Mouse (Mus musculus): ENCODE data around the gene Gm10770.
"Not testable (repeated sequence)": the region's sequence is repeated elsewhere in the genome, so short reads cannot be mapped to it uniquely, and the experiment has no call there.

Gene Gm10770

DNA sequence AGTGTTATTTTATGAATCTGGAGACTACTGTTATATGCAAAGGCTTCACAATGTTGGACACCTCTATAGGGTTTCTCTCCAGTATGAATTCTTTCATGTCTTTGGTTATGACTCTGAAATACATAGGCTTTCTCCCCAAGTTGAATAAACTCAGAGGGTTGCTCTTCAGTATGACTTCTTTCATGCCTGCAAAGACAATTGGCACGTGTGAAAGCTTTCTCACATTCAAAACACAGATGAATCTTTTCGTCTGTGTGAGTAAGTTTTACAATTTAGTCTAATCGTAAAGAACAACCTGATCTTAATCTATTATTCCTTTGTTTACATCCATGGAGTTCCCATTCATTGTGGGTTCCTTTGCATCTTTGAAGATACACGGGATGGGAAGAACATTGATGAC lies at the start of gene Gm10770:
Gm10770 (minus strand) TSS at position 101 of the 400 bp plus-strand sequence.
- DNase-seq (ENCODE audit: low read depth, low spot score), result not testable (repeated sequence)

DNA sequence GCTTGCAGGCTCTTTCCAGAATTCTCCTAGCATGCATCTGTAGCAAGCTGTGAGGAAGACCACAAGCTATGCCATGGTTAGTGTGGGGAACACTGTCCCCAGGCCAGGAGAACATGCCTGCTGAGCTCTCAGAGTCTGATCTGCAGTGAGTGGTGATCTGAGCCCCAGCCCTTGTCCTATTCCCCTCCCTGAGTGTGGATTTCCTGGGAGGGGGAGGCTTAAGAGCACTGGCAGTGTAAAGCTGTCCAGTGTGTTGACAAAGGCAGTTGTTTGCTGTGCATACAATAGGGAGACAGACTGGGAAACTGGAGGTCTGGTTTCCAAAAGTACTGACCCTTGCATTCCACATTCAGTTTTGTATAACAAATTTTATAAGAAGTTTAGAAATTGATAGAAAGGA lies 43.8 kb upstream of the Gm10770 start:
- DNase-seq (ENCODE audit: low read depth, low spot score), result not testable (repeated sequence)

DNA sequence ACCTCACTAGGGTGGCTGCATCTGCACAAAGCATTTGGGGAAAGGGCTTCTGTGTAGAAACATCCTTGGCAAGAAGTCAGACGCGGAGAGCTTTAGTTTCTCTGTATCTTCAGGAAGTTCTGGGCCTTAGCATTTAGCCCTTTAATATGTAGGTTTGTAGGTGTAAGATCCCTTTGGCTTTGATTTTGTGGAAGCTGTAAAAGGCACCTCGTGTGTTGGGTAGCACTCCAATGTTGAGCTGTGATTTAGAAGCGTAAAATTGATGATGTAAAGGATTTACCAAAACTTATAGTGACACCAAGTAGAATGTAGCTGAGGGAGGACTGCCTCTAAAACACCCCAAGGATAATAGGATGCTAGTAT lies 38.9 kb upstream of the Gm10770 start:
- not testable (repeated sequence) for DNase-seq (ENCODE audit: low read depth, low spot score)

DNA sequence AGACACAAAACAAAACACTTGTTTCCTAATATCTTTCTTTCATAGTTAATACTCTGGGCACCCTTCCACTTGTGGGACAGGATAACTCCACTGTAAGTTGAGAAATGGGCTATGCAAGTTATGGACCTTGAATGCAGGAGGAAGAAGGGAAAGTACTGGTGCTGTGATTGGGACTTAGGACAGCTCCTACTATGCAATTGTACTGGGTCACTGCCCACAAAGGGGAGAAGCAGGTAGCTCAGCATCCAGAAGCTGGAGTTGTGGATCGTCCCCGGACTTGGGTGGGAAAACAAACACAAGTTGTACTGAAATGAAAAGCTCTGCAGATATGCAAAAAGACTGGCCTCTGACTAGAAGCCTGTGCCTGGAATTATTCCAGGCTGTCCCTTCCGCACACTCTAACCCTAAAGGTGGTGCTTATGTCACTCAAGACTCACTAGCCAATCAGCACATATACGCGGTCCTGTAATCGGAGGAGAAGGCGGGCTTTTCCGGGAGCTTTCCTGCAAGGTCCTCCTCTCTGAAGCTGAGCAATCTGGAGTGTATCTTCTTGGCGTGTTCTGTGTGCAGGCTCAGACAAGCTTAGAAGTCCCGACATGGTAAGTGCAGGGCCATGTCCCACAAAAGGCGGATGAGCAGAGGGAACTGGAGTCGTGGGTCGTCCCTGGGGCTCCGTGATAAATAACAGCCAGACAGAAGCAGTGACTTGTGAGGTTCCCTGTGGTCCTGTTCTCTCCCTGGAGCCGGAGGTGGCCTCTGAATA lies 38.3 kb upstream of the Gm10770 start, which contains the start of gene Zfp937:
Zfp937 (plus strand) TSS at position 474 of the 763 bp plus-strand sequence.
- peak; percentile 50 for DNase-seq (ENCODE audit: low read depth, low spot score)

DNA sequence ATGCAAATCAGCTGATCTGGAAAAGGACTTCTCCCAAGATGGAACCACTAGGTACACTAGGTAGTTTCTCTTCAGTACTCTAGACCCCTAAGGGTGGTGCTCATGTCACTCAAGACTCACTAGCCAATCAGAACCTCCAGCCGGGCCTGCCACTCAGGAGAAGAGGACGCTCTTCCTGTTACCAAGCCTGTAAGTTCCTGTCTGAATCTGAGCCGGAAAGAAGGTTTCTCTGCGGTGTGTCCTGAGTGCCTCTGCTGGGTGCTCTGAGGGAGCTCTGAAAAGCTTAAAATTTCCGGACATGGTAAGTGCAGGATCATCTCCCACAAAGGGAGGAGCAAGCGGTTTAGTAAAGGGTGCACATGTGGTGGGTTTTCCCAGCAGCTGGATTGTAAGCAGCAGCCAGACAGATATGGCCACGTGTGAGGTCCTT lies 2.1 kb upstream of the Gm10770 start, which contains the start of gene Gm14139:
Gm14139 (plus strand) TSS at position 186 of the 430 bp plus-strand sequence.
- not testable (repeated sequence) for DNase-seq (ENCODE audit: low read depth, low spot score)

DNA sequence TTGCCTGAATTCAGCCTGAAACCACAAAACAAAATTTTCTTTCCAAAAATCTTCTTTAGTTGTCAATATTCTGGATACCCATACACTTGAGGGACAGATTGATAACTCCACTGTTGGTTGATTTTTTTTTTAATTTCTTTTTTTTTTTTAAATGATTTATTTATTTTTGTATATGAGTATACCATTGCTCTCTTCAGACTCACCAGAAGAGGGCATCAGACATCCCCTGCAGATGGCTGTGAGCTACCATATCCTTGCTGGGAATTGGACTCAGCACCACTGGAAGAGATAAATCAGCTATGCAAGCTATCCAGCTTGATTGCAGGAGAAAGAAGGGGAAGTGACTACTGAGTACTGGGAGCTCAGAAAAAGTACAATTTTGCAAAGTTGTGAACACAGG lies 1.6 kb upstream of the Gm10770 start:
- not testable (repeated sequence) for DNase-seq (ENCODE audit: low read depth, low spot score)

DNA sequence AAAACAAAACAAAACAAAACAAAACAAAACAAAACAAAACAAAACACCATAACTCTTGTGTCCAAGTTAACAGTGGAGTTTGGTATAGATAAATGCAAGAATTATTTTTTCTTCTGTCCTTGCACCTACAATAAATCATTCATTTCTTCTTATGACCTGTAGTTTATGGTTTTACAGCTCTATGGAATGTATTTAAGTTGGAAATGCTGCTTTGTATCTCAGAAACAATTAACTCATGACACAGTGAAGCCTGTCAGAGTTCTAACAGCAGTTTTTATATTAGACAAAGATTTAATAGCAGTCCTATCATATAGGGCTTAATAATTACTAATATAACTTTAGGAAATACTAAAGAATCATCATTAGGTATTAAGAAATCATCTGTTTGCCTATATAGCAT lies 5.6 kb downstream of the Gm10770 start:
- no peak for DNase-seq (ENCODE audit: low read depth, low spot score)

DNA sequence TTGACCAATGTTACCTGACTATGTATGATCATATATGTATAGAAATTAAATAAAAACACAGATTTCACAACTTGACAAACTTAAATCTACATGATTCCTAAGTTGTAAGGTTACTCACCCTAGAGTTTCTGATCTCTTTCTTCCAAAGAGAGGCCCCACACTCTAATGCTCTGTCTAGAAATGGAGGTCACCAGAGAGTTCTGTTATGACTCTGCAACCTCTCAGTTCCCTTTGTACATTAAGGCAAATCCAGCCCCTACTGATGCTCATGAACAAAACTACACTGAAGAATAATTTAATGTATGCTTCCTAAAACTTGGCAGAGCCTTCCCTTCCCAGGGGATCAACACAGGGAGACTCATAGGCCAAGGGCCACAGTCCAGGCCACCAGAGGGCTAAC lies 12.8 kb downstream of the Gm10770 start:
- DNase-seq (ENCODE audit: low read depth, low spot score), result no peak

DNA sequence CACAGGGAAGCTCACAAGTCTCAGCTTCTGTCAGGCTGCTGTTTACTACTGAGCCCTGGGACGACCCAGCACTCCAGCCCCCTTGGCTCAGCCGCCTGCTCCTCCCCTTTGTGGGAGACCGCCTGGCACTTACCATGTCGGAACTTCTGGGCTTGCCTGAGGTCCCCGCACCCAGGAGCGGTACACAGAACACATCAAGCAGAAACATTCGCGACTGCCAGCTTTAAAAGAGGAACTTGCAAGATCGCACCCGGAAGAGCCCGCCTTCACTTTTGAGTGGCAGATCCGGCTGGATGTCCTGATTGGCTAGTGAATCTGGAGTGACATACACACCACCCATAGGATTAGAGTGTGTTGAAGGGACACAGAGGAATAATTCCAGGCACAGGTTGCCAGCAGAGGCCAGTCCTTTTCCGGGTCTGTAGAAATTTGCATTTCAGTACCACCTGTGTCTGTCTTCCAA lies 43.0 kb downstream of the Gm10770 start, which contains the start of gene Zfp120:
Zfp120 (minus strand) TSS at position 274 of the 463 bp plus-strand sequence.
- peak; percentile 92 for DNase-seq (ENCODE audit: low read depth, low spot score)

DNA sequence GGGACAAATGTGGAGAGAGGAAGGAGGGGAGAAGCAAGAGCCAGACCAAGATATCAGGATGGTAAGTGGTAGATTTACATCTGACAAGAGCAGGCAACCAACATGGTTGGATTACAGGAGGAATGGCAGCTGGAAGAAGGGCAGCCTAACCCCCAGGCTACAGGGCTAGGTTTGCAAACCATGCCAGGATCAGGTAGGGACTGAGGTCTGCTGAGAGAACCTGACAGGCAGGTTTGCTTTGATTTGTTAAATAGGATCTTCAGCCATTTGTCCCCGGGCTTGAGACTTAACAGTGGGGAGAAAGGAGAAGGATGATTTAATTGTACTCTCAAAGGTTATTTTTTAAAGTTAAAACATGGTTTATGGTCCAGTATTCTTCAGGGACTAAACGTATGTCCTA lies 46.7 kb downstream of the Gm10770 start:
- DNase-seq (ENCODE audit: low read depth, low spot score), result no peak

DNA sequence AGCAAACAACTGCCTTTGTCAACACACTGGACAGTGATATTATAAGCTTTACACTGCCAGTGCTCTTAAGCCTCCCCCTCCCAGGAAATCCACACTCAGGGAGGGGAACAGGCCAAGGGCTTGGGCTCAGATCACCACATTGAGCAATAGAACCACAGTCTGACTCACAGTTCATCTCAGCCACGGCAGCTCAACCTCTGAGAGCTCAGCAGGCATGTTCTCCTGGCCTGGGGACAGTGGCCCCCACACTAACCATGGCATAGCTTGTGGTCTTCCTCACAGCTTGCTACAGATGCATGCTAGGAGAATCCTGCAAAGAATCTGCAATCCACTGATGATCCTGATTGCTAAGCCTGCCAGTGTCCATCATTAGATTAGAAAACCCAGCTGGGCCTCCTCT lies 47.5 kb downstream of the Gm10770 start:
- not testable (repeated sequence) for DNase-seq (ENCODE audit: low read depth, low spot score)

All from skeletal muscle tissue, adult 2 months (tissue).